ENCODE assay signal across 7 mouse cellular contexts in the genomic region with DNA sequence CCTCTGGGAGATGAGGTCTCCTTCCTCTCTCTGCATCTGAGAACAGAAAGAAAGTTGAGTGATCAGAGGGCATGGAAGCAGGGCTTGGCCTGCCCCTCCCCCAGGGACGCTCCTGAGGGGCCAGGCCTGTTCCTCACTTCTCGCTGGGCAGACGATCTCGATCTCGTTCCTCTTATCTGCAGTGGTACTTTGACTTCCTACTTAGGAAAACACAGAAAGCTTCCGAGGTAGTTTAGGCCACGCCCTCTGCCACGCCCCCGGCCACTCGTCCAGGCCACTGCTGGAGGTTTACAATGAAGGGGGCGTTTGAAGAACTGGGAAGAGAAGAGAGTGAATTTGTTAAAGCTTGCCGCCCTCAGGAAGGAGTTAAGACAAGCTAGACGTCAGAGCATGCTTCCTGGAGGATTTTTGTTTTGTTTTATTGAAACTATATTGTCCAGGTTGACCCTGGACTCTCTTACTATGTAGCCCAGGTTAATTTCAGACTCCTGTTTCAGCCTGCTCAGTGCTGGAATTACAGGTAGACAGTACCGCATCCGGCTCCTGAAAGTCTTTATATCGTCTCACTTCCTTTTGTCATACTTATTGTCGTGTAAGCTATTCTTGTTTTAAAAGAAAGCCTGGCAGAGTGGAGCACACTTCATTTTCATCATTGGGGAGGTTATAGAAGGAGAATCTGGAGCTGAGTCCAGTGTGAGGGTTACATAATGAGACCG. TPM values are rescaled to one million over a fixed set of nuclear protein-coding genes. Genes with fewer than 3 reads are reported as not detected.
A peak's percentile ranks its signal among the peaks of the same experiment; 100 is the strongest.
DNase-seq lines count a peak whose midpoint lies in the region; ATAC-seq and TF ChIP-seq lines count a peak whose summit lies in the region.

No protein-coding gene starts in this region.

- intact Hi-C loops in heart, adult 2 months (cut with DNase I), result no loop called here

- no peak overlapping the region for H3K9ac ChIP-seq in heart, adult 2 months (ENCODE audit: low read depth, low read length)
- peak overlapping the region; percentile 45 for H3K9ac ChIP-seq in lung, embryonic 16.5 days (ENCODE audit: low read length)
- no peak overlapping the region for H3K9ac ChIP-seq in neural tube, embryonic 15.5 days (replicated peaks)

- H3K36me3 ChIP-seq in heart, adult 2 months (ENCODE audit: control insufficient read depth, insufficient read depth, low read length), result no peaks in the 10 kb centered on the region
- H3K36me3 ChIP-seq in kidney, adult 2 months (ENCODE audit: control insufficient read depth, insufficient read depth, low read length), result no peaks in the 10 kb centered on the region
- H3K36me3 ChIP-seq in lung, embryonic 16.5 days (ENCODE audit: control insufficient read depth, insufficient read depth, low read length), result no peaks in the 10 kb centered on the region
- H3K36me3 ChIP-seq in neural tube, embryonic 15.5 days, result no peaks in the 10 kb centered on the region

- no peaks in the 10 kb centered on the region for H3K79me2 ChIP-seq in heart, adult 2 months (replicated peaks; ENCODE audit: control insufficient read depth, insufficient read depth, low read length)

- no peak for TF ChIP-seq CTCF in heart, adult 2 months (IDR thresholded peaks at IDR 0.05)
- no peak for TF ChIP-seq CTCF in kidney, adult 2 months (conservative IDR thresholded peaks at IDR 0.05; ENCODE audit: insufficient read depth, insufficient read length, low read depth, low read length)

- ATAC-seq in lung, embryonic 16.5 days (ENCODE audit: low read depth), result peak; percentile 71
- no peak for ATAC-seq in neural tube, embryonic 15.5 days (ENCODE audit: low FRiP score)

- peak overlapping the region; percentile 58 for H3K4me2 ChIP-seq in lung, embryonic 16.5 days (ENCODE audit: low read depth, low read length)
- peak overlapping the region; percentile 44 for H3K4me2 ChIP-seq in neural tube, embryonic 15.5 days

- H3K27me3 ChIP-seq in heart, adult 2 months (ENCODE audit: control insufficient read depth, insufficient read depth, low read length), result no peaks in the 10 kb centered on the region
- no peaks in the 10 kb centered on the region for H3K27me3 ChIP-seq in kidney, adult 2 months (replicated peaks; ENCODE audit: control insufficient read depth, insufficient read depth, low read length)
- no peaks in the 10 kb centered on the region for H3K27me3 ChIP-seq in lung, embryonic 16.5 days (ENCODE audit: control insufficient read depth, insufficient read depth, low read depth, low read length)
- H3K27me3 ChIP-seq in neural tube, embryonic 15.5 days (replicated peaks), result peaks cover 5% of the 10 kb centered on the region

- H3K4me3 ChIP-seq in heart, adult 2 months, result no peak overlapping the region
- H3K4me3 ChIP-seq in kidney, adult 2 months (ENCODE audit: insufficient read depth, low read depth, low read length), result no peak overlapping the region; the same call in 1 of the 2 replicates
- H3K4me3 ChIP-seq in lung, embryonic 16.5 days (ENCODE audit: low read length), result peak overlapping the region; percentile 27; the same call in 1 of the 2 replicates
- H3K4me3 ChIP-seq in neural tube, embryonic 15.5 days (replicated peaks), result no peak overlapping the region

- H3K9me3 ChIP-seq in lung, embryonic 16.5 days (ENCODE audit: control insufficient read depth, low read length), result no peaks in the 10 kb centered on the region
- H3K9me3 ChIP-seq in neural tube, embryonic 15.5 days (replicated peaks), result no peaks in the 10 kb centered on the region

- TF ChIP-seq POLR2A in heart, adult 2 months (IDR thresholded peaks at IDR 0.05; ENCODE audit: insufficient read depth, low read depth, low read length), result no peak
- no peak for TF ChIP-seq POLR2A in kidney, adult 2 months (IDR thresholded peaks at IDR 0.05; ENCODE audit: low read depth, low read length)

- 15% methylated on average over 18 of the region's 18 CpGs for WGBS in heart, adult 2 months
- 24% methylated on average over 18 of the region's 18 CpGs for WGBS in kidney, adult 2 months
- WGBS in lung, embryonic 16.5 days, result 12% methylated on average over 18 of the region's 18 CpGs
- 15% methylated on average over 18 of the region's 18 CpGs for WGBS in neural tube, embryonic 15.5 days

- TF ChIP-seq EP300 in heart, adult 2 months (IDR thresholded peaks at IDR 0.05; ENCODE audit: insufficient read depth, low read depth, low read length), result no peak

- H3K27ac ChIP-seq in heart, adult 2 months, result no peak overlapping the region
- H3K27ac ChIP-seq in kidney, adult 2 months (ENCODE audit: insufficient read depth, low read depth, low read length), result no peak overlapping the region
- H3K27ac ChIP-seq in lung, embryonic 16.5 days (ENCODE audit: low read length), result no peak overlapping the region
- H3K27ac ChIP-seq in neural tube, embryonic 15.5 days (replicated peaks), result no peak overlapping the region

- no peaks in the 10 kb centered on the region for H3K4me1 ChIP-seq in heart, adult 2 months (ENCODE audit: control insufficient read depth, insufficient read depth, low read length)
- H3K4me1 ChIP-seq in kidney, adult 2 months (ENCODE audit: control insufficient read depth, insufficient read depth, low read length), result peaks cover 12% of the 10 kb centered on the region; the same call in 1 of the 2 replicates
- peaks cover 10% of the 10 kb centered on the region for H3K4me1 ChIP-seq in lung, embryonic 16.5 days (replicated peaks; ENCODE audit: control insufficient read depth, insufficient read depth, low read length)
- no peaks in the 10 kb centered on the region for H3K4me1 ChIP-seq in neural tube, embryonic 15.5 days

- peak; percentile 51 for DNase-seq in Muller cell, postnatal 12 days (ENCODE audit: inconsistent ontology term)
- peak; percentile 42 for DNase-seq in c-Kit-positive CD71-positive TER-119-positive erythroid progenitor cells, embryonic 14.5 days (ENCODE audit: low spot score)
- DNase-seq in heart, adult 2 months, result peak; percentile 52 to 67
- DNase-seq in kidney, adult 2 months, result peak; percentile 46
- DNase-seq in cerebellum, postnatal 36 days, result no peak

RNA-seq across cellular contexts. Expression of a gene that starts 7.4 kb away (rescaled TPM):
- 1 to 10 TPM; 3.3 to 3.5 TPM for total RNA-seq in heart, adult 2 months (2021)
- polyA plus RNA-seq in heart, adult 2 months (2012; rRNA removed), result 2.7 and 5.1 TPM in 2 replicates
- 2.3 and 2.8 TPM in 2 replicates for polyA plus RNA-seq in kidney, adult 2 months (2012; rRNA removed)
- 12.9 and 13.5 TPM in 2 replicates for polyA plus RNA-seq in lung, embryonic 16.5 days (2015; fragmentation: Nextera tagmentation; extraction: Ambion mirVana)
- 9.7 and 11.8 TPM in 2 replicates for polyA plus RNA-seq in neural tube, embryonic 15.5 days (2015; fragmentation: Nextera tagmentation; extraction: Ambion mirVana)

RNA-seq across cellular contexts. Expression of a gene that starts 7.6 kb away (rescaled TPM):
- total RNA-seq in heart, adult 2 months (2021), result 1 to 10 TPM; 1.9 to 2.1 TPM
- polyA plus RNA-seq in heart, adult 2 months (2012; rRNA removed), result 2.5 and 3.6 TPM in 2 replicates
- 30.6 and 37.9 TPM in 2 replicates for polyA plus RNA-seq in kidney, adult 2 months (2012; rRNA removed)
- 18.3 TPM in 2 replicates for polyA plus RNA-seq in lung, embryonic 16.5 days (2015; fragmentation: Nextera tagmentation; extraction: Ambion mirVana)
- polyA plus RNA-seq in neural tube, embryonic 15.5 days (2015; fragmentation: Nextera tagmentation; extraction: Ambion mirVana), result 0.70 and 6.3 TPM in 2 replicates

RNA-seq across cellular contexts. Expression of a gene that starts 30.4 kb away (rescaled TPM):
- 10 to 100 TPM in 1 of 2 experiments, 1 to 10 TPM in 1; 7.8 to 10.2 TPM for total RNA-seq in heart, adult 2 months (2021)
- 7.3 and 17.5 TPM in 2 replicates for polyA plus RNA-seq in heart, adult 2 months (2012; rRNA removed)
- polyA plus RNA-seq in kidney, adult 2 months (2012; rRNA removed), result 13.0 and 13.5 TPM in 2 replicates
- polyA plus RNA-seq in lung, embryonic 16.5 days (2015; fragmentation: Nextera tagmentation; extraction: Ambion mirVana), result 8.6 and 8.8 TPM in 2 replicates
- 7.8 TPM in 2 replicates for polyA plus RNA-seq in neural tube, embryonic 15.5 days (2015; fragmentation: Nextera tagmentation; extraction: Ambion mirVana)

RNA-seq across cellular contexts. Expression of a gene that starts 41.0 kb away (rescaled TPM):
- total RNA-seq in heart, adult 2 months (2021), result 1 to 10 TPM in 1 of 2 experiments, under 1 TPM in 1; 0.94 to 2.7 TPM
- 1.9 and 2.2 TPM in 2 replicates for polyA plus RNA-seq in heart, adult 2 months (2012; rRNA removed)
- 0.52 and 3.2 TPM in 2 replicates for polyA plus RNA-seq in kidney, adult 2 months (2012; rRNA removed)
- polyA plus RNA-seq in lung, embryonic 16.5 days (2015; fragmentation: Nextera tagmentation; extraction: Ambion mirVana), result 3.2 and 5.5 TPM in 2 replicates
- 3.8 and 15.9 TPM in 2 replicates for polyA plus RNA-seq in neural tube, embryonic 15.5 days (2015; fragmentation: Nextera tagmentation; extraction: Ambion mirVana)

RNA-seq across cellular contexts. Expression of a gene that starts 47.0 kb away (rescaled TPM):
- total RNA-seq in heart, adult 2 months (2021), result 10 to 100 TPM; 11.4 to 11.9 TPM
- 9.2 and 11.1 TPM in 2 replicates for polyA plus RNA-seq in heart, adult 2 months (2012; rRNA removed)
- 2.7 and 4.8 TPM in 2 replicates for polyA plus RNA-seq in kidney, adult 2 months (2012; rRNA removed)
- 54.5 and 60.9 TPM in 2 replicates for polyA plus RNA-seq in lung, embryonic 16.5 days (2015; fragmentation: Nextera tagmentation; extraction: Ambion mirVana)
- polyA plus RNA-seq in neural tube, embryonic 15.5 days (2015; fragmentation: Nextera tagmentation; extraction: Ambion mirVana), result 0.59 and 3.8 TPM in 2 replicates

Comparison
In these comparisons a context has a peak if more than half of its experiments do, and no peak if none do; other contexts are left out.
1. DNase-seq: peak in Muller cell, postnatal 12 days (single experiment), c-Kit-positive CD71-positive TER-119-positive erythroid progenitor cells, embryonic 14.5 days (single experiment), heart, adult 2 months (2 of 2) and kidney, adult 2 months (single experiment); none in cerebellum, postnatal 36 days (0 of 2).